Mouse (Mus musculus) liver (tissue): ENCODE data around the gene Arfgap3.

Experiments used
- DNase-seq: peaks from one replicate; pipeline ENCODE4 v3.0.0-alpha.2; 2020; ENCODE audit warnings: mixed read lengths

Arfgap3 gene

GRCm38 (mm10) chr15:83251176-83252004 is 98.7 kb downstream of the Arfgap3 start, which contains the start of gene A4galt:
Gene A4galt, minus strand, starts transcription at chr15:83251774.
- no peak for DNase-seq

GRCm38 (mm10) chr15:83250651-83251175 is 99.3 kb downstream of the Arfgap3 start:
- no peak for DNase-seq
